Mouse (Mus musculus) cerebellum, adult 11-12 months (tissue): Measurements from ENCODE around the gene Pde4b.

ENCODE experiments used
- DNase-seq: peaks from one replicate; pipeline ENCODE4 v3.0.0; 2022

Gene Pde4b

DNA sequence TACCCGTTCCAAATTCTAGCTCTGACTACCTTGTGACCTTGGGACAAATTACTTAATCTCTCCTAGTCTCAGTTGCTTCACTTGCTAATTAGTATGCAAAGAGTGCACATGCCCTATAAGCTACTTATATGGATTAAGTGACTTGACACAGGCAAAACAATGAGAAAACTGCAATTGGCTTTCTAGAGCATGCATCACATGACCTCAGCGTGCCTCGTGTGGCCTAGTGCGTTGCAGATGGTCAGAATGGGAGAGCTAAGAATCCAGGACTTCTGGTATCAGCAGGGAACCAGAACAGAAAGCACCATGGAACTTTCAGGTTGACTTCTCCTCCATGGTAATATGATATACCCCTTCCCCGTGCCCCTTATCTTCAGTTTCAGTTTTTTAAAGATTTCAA, 426.2 kb downstream of the Pde4b start:
- DNase-seq, result no peak

DNA sequence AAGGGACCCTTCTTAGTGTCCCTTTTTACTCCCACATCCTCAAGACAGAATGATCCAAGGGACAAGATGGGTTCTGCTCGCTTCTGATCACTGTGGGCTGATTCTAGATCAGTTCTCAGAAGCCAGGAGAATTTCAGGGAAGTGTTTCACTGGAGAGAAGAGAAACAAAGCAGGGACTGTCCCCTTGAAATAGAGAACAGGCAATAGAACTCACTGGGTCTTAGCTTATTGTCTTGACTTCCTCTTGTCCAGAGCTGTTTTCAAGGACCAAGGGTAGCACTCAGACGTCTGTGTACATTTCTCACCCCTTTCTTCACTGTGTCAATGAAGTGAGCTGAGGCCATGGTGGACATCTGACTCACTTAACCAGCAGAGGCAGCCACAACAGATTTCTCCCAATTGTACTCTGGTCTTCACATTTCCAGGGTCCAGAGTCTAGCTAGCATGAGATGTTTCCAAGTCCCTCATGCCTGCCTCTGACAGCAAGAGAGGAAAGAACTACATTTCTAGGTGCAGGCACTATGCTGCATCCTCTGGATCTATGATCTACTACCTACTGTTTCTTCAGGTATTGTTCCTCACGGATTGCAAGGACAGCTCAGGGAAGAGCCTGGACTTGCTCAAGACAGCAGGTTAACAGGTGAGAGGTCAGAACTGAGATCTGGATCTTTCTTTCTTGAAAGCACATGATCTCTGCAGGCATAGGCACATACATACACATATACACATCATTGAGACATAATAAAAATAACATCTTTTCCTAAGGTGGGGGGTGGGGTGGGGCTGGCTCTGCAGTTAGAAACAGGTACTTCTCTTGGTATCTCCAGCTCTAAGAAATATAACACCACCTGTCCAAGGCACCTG, 427.9 kb downstream of the Pde4b start:
- no peak for DNase-seq

DNA sequence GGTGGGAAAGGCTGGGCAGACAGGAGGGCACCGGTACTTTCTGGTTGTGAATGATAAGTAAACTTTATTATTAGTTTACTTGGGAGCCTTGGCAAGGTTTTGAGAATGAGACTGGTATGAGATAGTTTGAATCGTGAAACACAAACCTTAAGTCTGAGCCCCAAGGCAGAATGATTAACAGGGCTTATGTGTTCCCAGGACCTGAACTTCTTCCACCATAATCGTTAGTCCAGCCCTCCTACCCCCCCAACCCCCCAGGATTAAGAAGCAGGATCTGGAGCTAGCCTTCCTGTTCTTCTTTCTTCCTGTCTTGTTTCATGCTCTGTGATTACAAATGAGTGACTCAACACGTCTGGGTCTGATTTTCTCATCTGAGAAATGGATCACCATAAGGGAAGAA, 429.1 kb downstream of the Pde4b start:
- DNase-seq, result no peak

DNA sequence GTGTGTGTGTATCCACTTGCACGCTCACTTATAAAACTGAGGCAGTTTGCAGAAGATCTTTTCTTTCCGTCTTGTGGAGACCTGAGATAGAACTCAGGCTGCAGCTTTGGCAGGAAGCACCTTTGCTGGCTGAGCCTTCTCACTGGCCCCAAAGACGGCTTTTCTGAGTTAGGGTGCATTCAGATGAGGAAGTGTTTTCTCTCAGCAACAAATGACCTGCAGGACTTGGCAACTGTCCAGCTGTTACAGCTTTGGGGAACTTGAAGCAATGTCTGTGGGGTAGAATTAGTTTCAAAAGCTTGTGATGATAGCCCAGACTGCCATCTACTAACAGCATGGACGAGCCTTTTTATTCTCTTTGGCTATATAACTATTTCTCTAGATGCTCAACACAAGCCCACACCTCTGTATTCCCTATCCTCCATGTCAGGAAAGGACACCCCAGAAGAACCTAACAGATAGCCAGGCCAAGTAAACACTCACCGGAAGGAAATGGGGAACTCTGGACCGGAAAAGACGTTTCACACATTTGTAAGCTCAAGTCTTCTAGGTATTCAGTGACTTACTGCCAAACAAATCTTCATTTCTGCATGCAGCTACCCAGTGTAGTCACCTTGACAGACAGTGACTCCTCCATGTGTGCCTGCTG, 429.8 kb downstream of the Pde4b start:
- DNase-seq, result no peak

DNA sequence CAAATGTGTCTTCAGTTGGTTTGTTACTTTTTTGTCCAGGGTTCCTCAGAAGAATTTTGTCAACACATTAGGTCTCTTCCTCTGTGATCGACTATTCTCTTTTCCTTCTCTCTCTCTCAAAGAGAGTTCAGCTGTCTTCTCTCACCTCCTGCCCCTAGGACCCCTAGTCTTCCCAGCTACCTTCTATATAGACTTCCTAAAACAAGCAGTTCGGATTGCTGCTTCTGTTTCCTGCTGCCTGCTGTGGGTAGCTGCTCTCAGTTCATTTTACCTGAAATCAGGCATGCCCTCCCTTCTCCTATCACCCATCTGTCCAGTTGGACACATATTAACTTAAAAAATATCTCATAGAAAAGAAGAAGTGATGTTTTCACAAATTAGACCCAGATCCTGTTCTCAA, 430.3 kb downstream of the Pde4b start:
- no peak for DNase-seq

DNA sequence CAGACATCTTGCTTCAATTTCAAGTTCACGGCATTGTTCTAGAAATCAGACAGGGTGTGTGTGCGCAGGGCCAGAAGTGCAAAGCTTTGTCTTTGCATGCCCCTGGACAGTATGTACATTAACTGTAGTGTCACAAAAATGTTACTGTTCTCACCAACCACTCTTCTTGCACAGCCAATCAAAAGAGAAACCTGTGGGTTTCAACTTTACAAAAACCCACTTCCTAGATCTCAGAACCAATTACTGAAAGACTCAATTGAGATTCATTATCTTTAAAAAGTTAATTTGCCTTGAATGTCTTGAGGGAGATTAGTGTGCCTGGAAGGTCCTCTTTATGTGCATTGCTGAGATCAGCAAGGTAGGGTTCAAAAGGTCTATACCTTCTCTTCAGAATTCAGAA, 431.0 kb downstream of the Pde4b start:
- no peak for DNase-seq

DNA sequence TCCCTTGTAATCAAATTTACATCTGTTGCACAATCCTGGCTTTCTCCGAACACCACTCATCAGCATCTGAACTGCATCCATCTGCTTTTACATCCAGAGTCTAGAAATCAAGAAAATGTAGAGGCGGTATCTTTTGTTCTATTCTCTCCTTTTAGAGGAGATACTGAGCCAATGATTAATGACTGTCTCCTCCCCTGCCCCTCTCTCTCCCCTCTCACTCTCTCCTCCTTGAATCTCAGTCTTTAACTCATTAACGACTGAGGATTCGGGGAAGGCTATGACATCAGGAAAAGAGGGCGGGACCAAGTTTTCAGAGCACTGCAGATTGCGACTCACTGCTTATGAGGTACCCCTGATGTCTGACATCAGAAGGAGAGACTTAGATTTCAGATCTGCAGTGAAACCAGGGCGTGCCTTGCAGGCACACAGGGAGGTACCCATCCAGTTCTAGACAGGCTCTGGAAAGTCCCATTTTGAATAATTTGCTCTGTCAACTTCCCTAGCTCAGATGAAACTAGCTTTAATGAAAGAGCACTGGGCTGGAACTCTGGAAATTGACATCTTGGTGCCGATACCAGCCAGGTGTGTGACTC, 433.4 kb downstream of the Pde4b start:
- no peak for DNase-seq

DNA sequence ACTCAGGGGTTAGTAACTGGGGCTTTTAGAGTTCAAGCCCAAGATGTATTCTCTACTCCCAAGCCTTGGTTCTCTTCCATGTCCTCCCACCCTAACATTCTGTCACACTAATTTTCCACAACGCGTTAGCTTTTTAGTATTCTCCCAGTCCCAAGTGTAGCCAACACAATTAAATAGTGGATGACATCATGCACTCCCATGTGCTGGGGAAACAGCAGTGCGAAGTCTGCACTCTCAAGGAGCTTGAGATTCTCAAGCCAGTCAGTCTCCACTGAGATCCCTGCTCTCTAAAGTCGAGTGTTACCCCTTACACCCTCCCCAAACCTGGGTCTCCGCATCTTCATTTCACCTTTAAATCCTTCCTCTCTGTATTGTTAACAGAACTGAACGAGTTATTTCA, 434.1 kb downstream of the Pde4b start:
- no peak for DNase-seq

DNA sequence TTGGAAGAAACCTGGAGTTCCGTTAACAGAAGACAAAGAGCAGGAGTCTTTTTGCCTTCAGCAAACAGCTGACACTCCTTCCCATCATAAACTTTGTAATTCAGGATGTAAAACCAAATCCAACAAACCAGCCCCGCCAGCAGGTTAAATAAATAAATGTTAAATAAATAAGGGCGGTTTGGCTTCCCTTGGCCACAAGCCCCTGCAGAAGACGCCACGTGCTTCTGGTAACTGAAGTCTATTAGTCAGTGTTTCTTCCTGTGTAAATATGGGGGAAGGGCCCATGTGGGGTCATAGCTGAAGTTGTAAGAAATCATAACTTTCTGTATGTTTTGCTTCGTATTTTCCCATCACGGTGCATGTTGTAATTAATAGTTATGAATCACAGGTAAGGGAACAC, 440.0 kb downstream of the Pde4b start:
- no peak for DNase-seq

DNA sequence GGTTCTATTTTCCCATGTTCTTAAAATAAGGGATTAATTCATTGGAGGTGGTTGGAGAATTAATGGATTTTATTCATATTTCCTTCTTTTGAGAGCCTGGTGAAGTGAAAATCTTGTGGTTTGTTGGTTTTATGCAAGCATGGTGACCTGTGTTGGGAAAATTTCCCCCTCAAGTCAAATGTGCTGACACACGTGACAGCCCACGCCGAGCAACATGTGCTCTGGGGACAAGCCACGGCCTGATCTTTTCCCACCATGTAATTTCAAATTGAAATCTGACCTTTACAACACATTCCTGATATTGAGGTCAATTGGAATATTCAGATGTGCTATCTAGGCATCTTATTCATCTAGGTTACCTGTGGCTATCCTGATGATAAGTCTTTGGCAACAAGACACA, 443.5 kb downstream of the Pde4b start:
- no peak for DNase-seq

DNA sequence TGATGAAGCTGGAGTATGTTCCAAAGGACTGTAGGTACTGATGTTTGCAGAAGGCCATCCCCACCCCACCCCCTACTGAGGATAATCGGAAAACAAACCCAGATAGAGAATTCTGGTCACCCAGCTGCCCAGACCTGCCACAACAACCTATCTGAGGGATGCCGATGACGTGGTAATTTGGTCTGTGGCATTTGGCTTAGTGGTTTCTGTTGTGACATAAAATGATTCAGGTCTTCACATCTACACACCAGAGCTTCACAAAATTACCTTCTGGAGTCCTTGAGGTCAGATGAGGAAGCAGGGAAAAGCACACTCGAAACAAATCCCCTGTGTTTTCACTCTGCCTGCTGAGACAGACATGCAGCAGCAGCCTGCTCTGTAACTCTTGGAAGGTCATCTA, 444.4 kb downstream of the Pde4b start:
- DNase-seq, result no peak

DNA sequence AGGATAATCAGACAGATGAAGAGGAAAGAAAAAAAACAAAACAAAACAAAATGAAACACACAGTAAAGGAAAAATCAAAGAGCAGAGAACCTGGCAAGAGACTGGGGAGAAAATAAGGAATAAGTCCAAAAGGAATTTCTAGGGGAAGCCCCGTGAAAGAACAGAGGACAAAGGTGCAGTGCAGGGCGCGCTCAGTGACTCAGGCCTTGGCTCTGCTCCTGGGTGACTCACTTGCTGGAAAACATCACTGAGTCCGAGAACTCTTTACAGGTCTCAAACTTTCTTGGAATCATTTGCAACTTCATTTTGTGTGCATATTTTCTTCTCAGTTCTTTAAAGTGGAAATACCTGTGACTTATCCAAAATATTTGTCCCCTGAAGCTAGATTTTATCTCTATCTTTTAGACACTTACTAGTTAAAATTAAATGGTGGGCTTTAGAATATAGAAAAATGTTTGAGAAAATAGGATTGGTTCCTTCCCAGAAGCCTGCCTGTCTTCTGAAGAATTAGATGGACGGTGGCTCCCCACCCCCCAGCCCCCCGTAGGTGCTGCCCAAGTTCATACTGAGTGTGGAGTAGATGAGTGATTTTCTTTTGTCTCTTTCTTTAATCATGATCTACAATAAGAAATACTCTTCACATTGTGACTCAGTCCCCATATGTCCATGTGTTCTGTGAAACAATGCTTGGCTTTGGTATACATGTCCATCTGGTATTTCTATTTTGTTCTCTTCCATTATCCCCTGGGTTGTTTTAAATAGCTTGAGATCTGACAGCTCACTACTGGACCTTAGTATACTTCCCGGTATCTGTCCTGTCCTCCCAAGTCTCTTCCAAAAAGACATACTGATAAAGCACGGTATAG, 446.1 kb downstream of the Pde4b start:
- peak; percentile 62 for DNase-seq

DNA sequence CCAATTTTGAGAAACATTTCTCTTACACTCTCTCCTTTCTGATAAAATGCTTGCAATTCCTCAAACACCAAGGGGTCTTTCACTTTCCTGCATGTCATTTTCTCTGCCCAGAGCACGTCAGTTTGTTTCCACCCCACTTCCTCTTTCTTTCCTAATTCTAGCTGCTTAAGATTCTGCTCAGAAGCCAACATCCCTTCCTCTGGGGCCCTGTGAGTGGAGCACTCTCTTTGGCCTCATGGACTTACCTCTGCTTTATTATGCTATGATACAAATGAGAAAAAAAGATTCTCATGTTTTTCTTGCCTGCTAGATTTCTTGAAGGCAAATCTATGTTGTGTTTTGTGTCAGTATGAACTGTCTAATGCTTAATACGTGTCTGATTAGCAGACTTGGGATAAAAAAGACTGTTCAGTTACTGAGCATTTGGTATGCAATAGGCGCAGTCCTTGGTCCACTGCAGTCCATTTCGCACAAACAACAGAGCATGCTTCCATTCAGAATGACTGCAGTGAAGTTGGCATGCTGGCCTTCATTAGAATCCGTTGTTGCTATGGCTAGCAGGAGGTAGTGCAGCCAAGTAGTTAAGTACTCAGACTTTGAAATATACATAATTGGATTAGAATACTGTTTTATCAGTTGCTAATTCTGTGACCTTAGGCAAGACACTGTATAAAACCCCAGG, 446.8 kb downstream of the Pde4b start:
- peak; percentile 35 for DNase-seq

DNA sequence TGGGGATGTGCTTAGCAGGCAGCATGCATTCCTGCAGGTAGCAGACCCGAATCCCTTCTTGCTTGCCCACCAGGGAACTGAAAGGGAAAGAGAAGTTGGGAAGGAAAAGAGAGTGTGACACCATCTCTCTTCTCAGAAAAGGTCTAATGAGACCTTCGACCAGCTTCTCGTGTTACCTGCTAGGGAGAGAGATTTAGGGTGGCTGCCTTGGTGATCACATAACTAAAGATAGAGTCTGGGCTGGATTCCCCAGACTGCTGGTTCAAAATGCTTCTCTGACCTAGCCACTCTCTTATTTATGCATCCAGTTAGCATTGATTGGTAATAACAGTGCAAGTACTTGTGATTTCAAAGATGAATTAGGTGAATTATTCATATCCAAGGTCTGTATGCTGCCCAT, 448.5 kb downstream of the Pde4b start:
- no peak for DNase-seq

DNA sequence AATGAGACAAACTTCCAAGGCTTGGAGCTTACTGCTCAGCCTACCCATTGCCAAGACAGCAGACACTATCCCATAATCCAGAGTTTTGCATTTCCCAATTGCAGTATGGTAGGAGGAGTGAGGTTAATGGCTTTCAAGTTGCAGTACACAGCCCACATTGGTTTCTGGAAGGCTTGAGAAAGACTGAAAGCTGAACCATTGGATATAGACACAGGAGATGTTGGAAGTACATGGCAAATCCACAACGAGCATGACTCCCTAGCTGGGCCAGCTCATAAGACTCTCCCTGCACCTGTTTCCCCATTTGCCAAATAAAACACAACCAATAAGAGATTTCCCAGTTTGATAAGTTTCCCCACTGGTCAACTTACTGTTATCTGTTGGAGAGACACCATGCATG, 450.9 kb downstream of the Pde4b start:
- no peak for DNase-seq

DNA sequence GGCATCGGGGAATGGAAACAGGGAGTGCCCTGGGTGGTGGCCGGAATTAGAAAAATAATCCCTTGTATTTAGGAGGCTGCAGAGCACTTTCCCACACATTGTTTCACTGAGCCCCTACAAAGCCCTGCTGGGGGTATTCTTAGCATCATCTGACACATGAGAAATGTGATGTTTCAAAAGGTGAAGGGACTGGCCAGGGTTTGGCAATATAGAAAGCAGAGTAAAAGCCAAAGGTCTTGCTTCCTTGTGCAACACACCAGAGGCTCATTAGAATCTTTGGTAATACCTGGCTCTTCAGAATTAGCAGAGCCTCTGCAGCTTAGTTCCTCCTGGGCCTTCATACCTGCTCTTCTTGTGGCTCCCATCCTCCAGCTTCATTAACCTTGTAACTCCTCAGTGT, 451.4 kb downstream of the Pde4b start:
- no peak for DNase-seq

DNA sequence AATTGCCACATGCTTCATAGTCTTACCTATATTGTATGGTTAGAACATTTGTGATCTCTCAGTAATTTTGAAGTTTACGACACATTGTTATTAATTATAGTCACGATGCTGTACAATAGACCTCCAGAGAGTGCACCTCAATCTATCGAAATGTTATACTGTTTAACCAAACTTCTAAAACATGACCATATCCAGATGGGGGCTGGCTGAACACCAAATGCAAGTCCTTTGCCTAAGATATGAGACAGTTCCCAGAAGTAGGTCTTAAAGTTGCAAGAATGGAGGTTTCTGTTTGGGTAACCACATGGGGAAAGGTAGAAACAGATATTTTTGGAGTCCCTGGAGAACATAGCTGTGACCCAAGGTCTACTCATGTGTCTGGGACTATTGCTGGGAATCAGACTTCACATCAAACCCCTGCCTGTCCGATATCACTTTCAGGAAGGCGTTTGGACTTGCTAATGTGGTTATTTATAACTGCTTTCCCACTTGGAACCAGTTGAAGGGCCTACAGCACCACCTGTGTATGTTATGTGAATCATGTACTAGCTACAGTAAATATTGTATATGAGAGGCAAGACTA, 452.3 kb downstream of the Pde4b start:
- no peak for DNase-seq

DNA sequence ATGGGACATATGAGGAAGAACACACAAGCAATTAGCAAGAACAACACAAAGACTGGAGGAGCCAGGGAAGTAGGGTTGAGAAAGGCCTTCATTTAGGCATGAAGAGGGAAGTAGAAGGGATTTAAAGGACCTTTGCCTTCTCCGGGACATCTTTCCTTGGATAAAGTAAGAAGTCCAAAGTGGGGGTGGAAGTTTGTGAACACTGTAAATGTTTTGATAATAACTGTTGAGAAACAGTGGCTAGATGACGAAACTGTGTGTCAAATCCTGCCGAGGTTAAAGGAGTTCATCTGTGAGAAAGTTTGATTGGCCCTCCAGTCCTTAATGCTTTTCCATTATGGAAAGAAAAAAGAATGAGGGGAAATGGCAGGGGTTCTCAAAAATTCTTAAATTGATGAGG, 455.6 kb downstream of the Pde4b start:
- no peak for DNase-seq

DNA sequence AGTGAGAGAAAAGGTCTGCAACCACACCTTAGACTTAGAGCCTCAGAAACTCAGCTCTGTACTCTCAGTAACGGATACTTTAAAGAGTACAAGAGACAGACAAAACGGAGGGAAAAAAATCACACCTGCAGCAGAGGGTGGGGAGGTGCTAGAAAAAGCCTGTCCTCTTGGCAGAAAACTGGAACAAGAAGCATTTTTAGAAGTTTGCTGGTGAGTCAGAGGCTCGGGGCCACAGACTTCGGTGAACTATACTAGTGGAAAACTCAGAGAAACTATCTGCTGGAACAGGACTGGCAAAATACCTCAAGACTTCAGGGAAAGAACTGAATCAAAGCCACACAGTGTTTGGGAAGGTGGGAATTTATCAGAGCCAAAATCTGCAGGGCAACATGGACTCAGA, 457.9 kb downstream of the Pde4b start:
- no peak for DNase-seq

DNA sequence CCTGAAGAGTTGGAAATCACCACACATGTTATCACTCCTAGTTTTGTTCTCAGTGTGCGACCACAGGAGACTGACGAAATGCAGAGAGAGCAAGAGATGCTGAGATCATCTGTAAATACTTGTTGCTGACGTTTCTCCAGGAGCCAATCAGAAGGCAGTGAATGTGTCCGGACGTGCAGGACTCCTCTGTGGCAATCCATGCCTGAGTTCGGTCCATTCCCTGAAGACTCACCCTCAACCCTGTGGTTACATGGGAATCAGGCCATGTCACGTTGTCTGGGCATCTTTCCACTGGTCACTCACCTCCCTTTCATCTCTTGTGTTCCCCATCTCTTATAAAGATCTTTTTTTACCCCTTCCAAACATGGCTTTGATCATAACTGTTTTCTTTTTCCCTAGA, 468.2 kb downstream of the Pde4b start:
- no peak for DNase-seq

DNA sequence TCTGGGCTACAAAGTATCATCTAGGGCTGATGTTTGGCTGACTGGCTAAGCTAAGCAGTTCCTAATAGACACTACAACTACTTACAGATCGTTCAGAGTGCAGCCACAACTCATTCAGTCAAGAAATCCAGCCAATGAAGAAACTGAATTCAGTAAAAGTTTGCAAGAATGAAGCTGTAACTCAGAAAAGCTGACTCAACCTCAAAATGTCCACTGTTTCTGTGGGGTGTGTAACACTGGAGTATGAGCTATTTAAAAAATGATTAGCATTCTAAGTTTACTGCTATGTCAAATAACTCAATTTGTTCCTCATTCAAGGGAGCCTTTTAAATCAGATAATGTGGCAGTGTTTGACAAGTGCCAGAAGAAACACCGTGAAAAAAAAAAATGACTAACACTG, 469.7 kb downstream of the Pde4b start:
- DNase-seq, result no peak

DNA sequence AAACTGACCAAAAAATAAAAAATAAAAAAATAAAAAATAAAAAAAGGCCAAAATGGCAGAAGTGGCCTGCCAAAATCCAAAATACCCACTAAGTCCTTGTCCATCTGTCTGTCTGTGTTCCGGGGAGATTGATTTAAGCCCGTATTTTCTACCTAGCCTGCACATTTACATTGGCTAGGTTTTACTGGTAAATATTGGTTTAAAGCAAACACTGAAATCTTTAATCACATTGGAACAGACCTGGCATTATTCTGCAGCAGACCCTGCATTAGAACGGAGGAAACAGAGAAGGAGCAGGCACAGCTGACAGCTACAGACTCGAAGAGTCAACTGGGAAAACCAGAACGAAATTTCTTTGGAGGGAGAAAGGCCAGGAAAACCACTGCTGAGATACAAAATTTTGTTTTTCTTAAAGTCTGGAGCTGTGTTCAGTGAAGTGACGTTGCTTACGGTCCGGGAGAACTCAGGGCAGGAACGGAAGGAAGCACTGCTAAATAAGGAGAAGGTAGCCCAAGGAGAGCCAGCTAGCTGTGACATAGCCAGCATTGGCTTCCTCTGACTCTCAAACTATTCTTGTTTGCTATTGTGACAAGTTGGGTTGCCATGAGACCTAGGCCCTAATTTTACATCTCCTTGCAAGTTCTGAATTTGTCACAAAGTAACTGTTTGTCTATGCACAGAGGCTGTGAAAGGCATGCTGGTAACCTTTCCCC, 470.3 kb downstream of the Pde4b start:
- DNase-seq, result no peak
